Mouse (Mus musculus) limb, embryonic 12.5 days (tissue): ENCODE measurements around the gene Cyb561d2. TPM values are rescaled to one million over a fixed set of nuclear protein-coding genes. Genes with fewer than 3 reads are reported as not detected.

Experiments used
- ATAC-seq: fragments of 200-750 bp; cut with Nextera tagmentation; 2 replicates; pipeline ENCODE4 v1.8.0; 2017; ENCODE audit warnings: low read depth, moderate TSS enrichment; ENCODE audit not compliant: insufficient number of reproducible peaks, insufficient read depth, low FRiP score, low TSS enrichment
- H3K27ac ChIP-seq: fragments of 300-500 bp; sonication (generic); 2 replicates; pipeline ENCODE4 v1.5.1; 2016; ENCODE audit warnings: mild to moderate bottlenecking, moderate library complexity
- H3K27me3 ChIP-seq: fragments of 300-500 bp; sonication (generic); 2 replicates; pipeline ENCODE4 v1.6.1; 2016; ENCODE audit warnings: mild to moderate bottlenecking, moderate library complexity
- H3K36me3 ChIP-seq: fragments of 300-500 bp; sonication (generic); 2 replicates; pipeline ENCODE4 v1.6.1; 2016; ENCODE audit warnings: mild to moderate bottlenecking, moderate library complexity
- H3K4me1 ChIP-seq: fragments of 300-500 bp; sonication (generic); replicated peaks from 2 replicates; pipeline ENCODE4 v1.6.1; 2016
- H3K4me2 ChIP-seq: fragments of 300-500 bp; sonication (generic); 2 replicates; pipeline ENCODE4 v1.6.1; 2016; ENCODE audit warnings: mild to moderate bottlenecking, moderate library complexity
- H3K4me3 ChIP-seq: fragments of 300-500 bp; sonication (generic); replicated peaks from 2 replicates; pipeline ENCODE4 v1.5.1; 2016; ENCODE audit warnings: mild to moderate bottlenecking
- H3K9ac ChIP-seq: fragments of 300-500 bp; sonication (generic); replicated peaks from 2 replicates; pipeline ENCODE4 v1.6.1; 2016; ENCODE audit warnings: mild to moderate bottlenecking, moderate library complexity
- H3K9me3 ChIP-seq: fragments of 300-500 bp; sonication (generic); 2 replicates; pipeline ENCODE4 v1.6.1; 2016; ENCODE audit warnings: mild to moderate bottlenecking, moderate library complexity
- WGBS: fragments of 180-500 bp; shearing (Covaris S2); methylation state at CpG from one replicate; pipeline ENCODE4 v1.1.7; 2016; 5-methylcytosine and 5-hydroxymethylcytosine counted together
- polyA plus RNA-seq: library from polyadenylated mRNA; unstranded; fragments of >200 nt; fragmentation: Nextera tagmentation; extraction: Ambion mirVana; gene quantifications from 2 replicates; pipeline ENCODE4 v1.2.1, GENCODE M21; 2016

Cyb561d2 gene
- polyA plus RNA-seq, 1 experiment from 2014 or later, result 15.3 TPM

DNA sequence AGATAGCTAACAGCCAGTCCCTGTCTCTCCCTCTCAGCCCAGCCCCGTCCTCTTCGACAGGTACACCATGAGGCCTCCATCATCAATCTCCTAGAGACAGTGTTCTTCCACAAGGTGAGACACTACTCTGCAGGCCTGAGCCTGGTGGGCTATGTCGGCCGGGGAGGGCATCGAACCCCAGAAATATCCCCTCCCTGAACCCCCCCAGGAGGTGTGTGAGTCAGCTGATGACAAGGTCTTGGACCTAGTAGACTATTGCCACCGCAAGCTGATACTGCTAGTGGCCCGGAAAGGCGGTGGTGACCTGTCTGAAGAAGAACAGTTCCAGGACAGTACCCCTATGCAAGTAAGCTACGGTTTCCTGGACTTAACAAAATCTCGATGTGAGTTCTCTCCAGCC is 6.8 kb upstream of the Cyb561d2 start:
- no peak for ATAC-seq

DNA sequence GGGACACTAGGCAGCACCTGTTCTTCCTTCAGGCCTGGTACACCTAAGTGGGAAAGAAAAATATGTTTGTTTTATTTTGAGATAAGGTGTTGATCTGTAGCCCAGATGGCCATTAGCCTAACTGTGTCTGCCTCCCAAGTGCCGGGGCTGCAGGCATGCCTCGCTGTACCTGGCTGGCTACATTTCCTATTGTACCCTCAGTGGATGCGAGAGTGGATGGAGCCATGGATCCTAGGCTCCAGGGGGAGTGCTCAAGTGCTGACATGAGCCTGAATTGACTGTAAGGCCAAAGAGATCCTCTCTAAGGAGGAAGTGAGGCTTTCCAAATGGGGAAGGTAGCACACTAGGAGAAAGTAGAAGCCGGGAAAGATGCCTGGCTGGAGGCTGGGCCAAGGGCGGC is 6.0 kb upstream of the Cyb561d2 start:
- WGBS, result 77% methylated on average over 5 of the region's 5 CpGs
- Histone ChIP-seq H3K4me3 (no peak overlapping the region), H3K4me2 (no peak overlapping the region), H3K27ac (no peak overlapping the region; the same call in 1 of the 2 replicates), H3K9me3 (no peaks in the 10 kb centered on the region), H3K36me3 (peaks cover 24% of the 10 kb centered on the region), H3K27me3 (peaks cover 13% of the 10 kb centered on the region; the same call in 1 of the 2 replicates), H3K9ac (no peak overlapping the region), H3K4me1 (peaks cover 53% of the 10 kb centered on the region)
- no peak for ATAC-seq

More for the DNA sequence above, 6.8 kb upstream of the Cyb561d2 start:
- no peak overlapping the region for H3K4me3 ChIP-seq
- no peak overlapping the region for H3K27ac ChIP-seq
- peaks cover 58% of the 10 kb centered on the region for H3K4me1 ChIP-seq
- H3K9ac ChIP-seq, result no peak overlapping the region
- no peak overlapping the region for H3K4me2 ChIP-seq
- WGBS, result 90% methylated on average over 10 of the region's 10 CpGs
- peaks cover 17% of the 10 kb centered on the region for H3K36me3 ChIP-seq
- H3K27me3 ChIP-seq, result peaks cover 13% of the 10 kb centered on the region; the same call in 1 of the 2 replicates
- H3K9me3 ChIP-seq, result no peaks in the 10 kb centered on the region

DNA sequence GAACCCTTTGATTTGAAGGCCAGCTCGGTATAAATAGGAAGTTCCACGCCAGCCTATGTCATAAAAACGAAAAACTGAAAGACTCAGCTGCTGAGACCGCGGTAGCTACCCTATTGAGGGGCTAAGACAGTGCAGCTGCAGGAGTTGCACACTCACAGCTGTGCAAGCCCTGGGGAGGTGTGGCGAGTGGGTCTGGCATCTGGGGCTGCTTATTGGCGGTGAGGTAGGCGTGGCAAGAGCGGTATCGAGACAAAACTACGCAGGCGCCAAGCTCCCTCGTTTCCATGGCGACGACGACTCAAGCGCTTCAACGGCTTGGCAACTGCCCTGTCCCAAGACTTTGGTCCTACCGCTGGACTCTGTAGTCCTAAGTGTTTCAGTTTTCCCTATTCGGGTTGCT is 5.0 kb upstream of the Cyb561d2 start, which contains the start of gene Zmynd10:
Gene Zmynd10, plus strand, starts transcription at position 273 of the 400 bp plus-strand sequence.
- peak within 1 kb of the TSS; percentile 22 for H3K4me3 ChIP-seq
- peak within 1 kb of the TSS; percentile 55 for H3K4me2 ChIP-seq
- peak within 1 kb of the TSS; percentile 9; the same call in 1 of the 2 replicates for H3K9ac ChIP-seq
- peaks cover 50% of the 10 kb centered on the region for H3K4me1 ChIP-seq
- peak within 1 kb of the TSS; percentile 79 for H3K27ac ChIP-seq
- H3K36me3 ChIP-seq, result peaks cover 24% of the 10 kb centered on the region
- H3K27me3 ChIP-seq, result peaks cover 13% of the 10 kb centered on the region; the same call in 1 of the 2 replicates
- WGBS, result 2% methylated on average over 20 of the region's 20 CpGs
- ATAC-seq, result peak; percentile 70; the same call in 1 of the 2 replicates
- H3K9me3 ChIP-seq, result no peaks in the 10 kb centered on the region

DNA sequence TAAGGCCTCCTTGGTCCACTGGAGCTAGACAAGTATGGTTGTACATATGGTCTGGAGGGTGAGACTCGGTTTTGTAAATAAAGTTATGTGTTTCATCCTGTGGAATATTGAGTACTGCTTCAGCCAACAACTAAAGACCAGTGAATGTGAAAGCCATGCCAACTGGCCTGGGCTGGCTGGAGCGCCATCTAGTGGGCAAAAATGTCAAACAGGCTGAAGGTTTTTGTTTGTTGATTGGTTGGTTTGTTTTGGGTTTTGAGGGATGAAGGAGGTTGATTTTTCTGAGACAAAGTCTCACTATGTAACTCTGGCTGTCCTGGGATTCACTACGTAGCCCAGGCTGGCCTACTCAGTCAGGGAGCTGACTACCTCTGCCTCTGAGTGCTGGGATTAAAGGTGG is 3.6 kb upstream of the Cyb561d2 start:
- 6% methylated on average over 3 of the region's 3 CpGs for WGBS
- no peak overlapping the region for H3K4me3 ChIP-seq
- 0 out of 2 replicates have a peak overlapping the region, but pooled peaks have one; percentile 13 for H3K4me2 ChIP-seq
- H3K27me3 ChIP-seq, result peaks cover 10% of the 10 kb centered on the region; the same call in 1 of the 2 replicates
- H3K9me3 ChIP-seq, result no peaks in the 10 kb centered on the region
- H3K9ac ChIP-seq, result no peak overlapping the region
- ATAC-seq, result no peak
- peaks cover 44% of the 10 kb centered on the region for H3K4me1 ChIP-seq
- peaks cover 24% of the 10 kb centered on the region for H3K36me3 ChIP-seq
- H3K27ac ChIP-seq, result no peak overlapping the region

DNA sequence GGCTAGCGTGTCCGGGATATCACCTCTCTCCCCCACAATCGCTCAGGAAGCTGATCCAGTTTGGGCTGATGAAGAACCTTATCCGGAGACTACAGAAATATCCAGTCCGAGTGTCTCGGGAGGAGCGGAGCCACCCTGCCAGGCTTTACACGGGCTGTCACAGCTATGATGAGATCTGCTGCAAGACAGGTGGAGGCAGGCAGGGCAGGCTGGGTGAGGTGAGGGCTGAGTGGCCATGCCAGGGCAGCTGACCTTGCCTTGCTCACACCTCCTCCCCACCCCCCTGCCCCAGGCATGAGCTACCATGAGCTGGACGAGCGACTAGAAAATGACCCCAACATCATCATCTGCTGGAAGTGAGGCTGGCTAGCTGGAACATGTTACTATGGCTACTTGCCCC is 3.2 kb upstream of the Cyb561d2 start:
- Histone ChIP-seq H3K9me3 (no peaks in the 10 kb centered on the region), H3K4me2 (no peak overlapping the region), H3K27ac (no peak overlapping the region), H3K4me1 (peaks cover 42% of the 10 kb centered on the region), H3K9ac (no peak overlapping the region), H3K4me3 (no peak overlapping the region), H3K36me3 (peaks cover 24% of the 10 kb centered on the region), H3K27me3 (peaks cover 6% of the 10 kb centered on the region; the same call in 1 of the 2 replicates)
- no peak for ATAC-seq
- 83% methylated on average over 10 of the region's 10 CpGs for WGBS

DNA sequence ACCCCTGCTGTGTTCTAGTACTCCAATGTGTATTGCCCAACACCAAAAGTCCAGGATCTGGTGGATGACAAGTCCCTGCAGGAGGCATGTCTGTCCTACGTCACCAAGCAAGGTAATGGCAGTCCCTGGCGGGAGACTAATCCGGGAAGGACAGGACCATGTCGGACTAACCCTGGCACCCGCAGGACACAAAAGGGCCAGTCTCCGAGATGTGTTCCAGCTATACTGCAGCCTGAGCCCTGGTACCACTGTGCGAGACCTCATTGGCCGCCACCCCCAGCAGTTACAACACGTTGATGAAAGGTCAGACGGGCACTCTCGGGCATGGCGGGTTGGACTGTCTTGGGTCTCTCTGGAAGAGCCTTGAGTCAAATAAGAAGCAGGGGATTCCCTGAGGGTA is 2.7 kb upstream of the Cyb561d2 start:
- Histone ChIP-seq H3K4me3 (no peak overlapping the region), H3K36me3 (peaks cover 28% of the 10 kb centered on the region), H3K9ac (no peak overlapping the region), H3K27me3 (0 out of 2 replicates have a peak, but pooled peaks cover 4% of the 10 kb centered on the region), H3K4me2 (no peak overlapping the region), H3K4me1 (peaks cover 42% of the 10 kb centered on the region), H3K27ac (no peak overlapping the region), H3K9me3 (no peaks in the 10 kb centered on the region)
- no peak for ATAC-seq
- 90% methylated on average over 12 of the region's 12 CpGs for WGBS

DNA sequence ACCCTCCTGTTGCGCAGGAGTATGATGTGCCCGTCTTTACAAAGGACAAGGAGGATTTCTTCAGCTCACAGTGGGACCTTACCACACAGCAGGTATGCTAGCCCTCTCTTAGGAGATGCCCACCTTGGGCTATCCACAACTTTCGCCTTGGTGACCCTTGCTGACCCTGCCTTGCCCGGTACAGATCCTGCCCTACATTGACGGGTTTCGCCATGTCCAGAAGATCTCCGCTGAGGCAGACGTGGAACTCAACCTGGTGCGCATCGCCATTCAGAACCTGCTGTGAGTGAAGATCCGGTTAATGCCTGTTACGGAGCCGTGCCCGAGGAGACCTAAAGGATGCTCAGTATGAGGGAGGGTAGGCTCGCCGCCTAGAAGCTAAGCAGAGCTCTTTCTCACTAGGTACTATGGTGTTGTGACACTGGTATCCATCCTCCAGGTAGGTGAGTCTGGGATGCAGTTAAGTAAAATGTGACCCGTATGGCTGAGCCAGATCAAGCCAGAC is 2.3 kb upstream of the Cyb561d2 start:
- 93% methylated on average over 17 of the region's 17 CpGs for WGBS
- H3K36me3 ChIP-seq, result peaks cover 33% of the 10 kb centered on the region
- ATAC-seq, result no peak
- no peak overlapping the region for H3K9ac ChIP-seq
- H3K4me1 ChIP-seq, result peaks cover 42% of the 10 kb centered on the region
- H3K4me2 ChIP-seq, result no peak overlapping the region
- H3K27me3 ChIP-seq, result 0 out of 2 replicates have a peak, but pooled peaks cover 1% of the 10 kb centered on the region
- H3K9me3 ChIP-seq, result no peaks in the 10 kb centered on the region
- no peak overlapping the region for H3K27ac ChIP-seq
- H3K4me3 ChIP-seq, result no peak overlapping the region

DNA sequence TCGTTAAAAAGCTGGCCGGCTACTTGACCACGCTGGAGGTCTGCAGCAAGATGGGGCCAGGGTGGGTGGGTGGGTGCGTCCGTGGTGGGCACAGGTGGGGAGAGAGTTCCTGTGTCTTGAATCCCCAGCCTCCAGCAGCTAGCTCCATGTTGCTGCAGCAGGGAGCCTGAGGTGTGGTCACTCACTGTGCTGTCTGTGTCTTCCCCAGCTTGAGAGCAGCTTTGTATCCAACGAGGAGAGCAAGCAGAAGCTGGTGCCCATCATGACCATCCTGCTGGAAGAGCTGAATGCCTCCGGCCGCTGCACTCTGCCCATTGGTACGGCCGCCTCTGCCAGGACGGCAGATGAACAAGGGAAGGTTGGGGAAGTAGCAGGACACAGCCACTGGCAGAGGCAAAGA is 1.3 kb upstream of the Cyb561d2 start:
- Histone ChIP-seq H3K9ac (no peak overlapping the region), H3K4me2 (peak overlapping the region; percentile 83; the same call in 1 of the 2 replicates), H3K36me3 (peaks cover 43% of the 10 kb centered on the region), H3K4me1 (peaks cover 42% of the 10 kb centered on the region), H3K9me3 (no peaks in the 10 kb centered on the region), H3K4me3 (0 out of 2 replicates have a peak overlapping the region, but pooled peaks have one; percentile 60), H3K27me3 (no peaks in the 10 kb centered on the region), H3K27ac (no peak overlapping the region)
- no peak for ATAC-seq
- 84% methylated on average over 11 of the region's 11 CpGs for WGBS

DNA sequence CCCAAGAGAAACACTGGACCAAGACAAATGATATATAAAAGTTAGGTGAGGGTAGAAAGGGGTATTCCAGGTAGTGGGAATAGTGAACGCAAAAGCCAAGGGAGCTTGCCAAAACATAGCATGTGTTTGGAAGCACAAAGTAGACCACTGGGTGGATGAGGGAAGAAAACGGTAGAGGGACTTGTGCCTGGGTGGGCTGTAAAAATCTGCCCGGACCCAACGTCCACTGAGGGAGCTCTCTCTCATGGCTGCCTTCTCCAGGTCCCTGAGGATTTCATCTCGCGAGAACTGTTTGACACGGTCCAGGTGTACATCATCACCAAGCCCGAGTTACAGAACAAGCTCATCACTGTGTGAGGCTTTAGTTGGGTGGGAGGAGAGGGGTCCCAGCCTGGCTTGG is 728 bp upstream of the Cyb561d2 start:
- Histone ChIP-seq H3K36me3 (peaks cover 48% of the 10 kb centered on the region), H3K4me1 (peaks cover 40% of the 10 kb centered on the region), H3K9ac (peak overlapping the region; percentile 57), H3K27me3 (no peaks in the 10 kb centered on the region), H3K27ac (no peak overlapping the region), H3K4me2 (peak overlapping the region; percentile 83), H3K4me3 (peak overlapping the region; percentile 60), H3K9me3 (no peaks in the 10 kb centered on the region)
- no peak for ATAC-seq
- WGBS, result 36% methylated on average over 8 of the region's 8 CpGs

DNA sequence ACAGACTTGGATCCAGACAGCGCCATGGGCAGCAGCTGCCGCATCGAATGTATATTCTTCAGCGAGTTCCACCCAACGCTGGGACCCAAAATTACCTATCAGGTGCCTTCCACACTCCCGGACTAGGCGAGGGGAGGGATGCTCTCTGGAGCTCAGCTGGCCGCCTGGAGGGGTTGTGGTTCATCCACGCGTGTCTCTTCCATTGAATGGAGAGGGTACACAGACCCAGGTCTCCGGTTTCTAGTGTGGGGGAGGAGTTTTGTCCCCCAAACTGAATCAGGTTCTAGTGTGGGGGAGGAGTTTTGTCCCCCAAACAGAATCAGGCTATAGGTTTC is 326 bp upstream of the Cyb561d2 start:
- Histone ChIP-seq H3K9me3 (no peaks in the 10 kb centered on the region), H3K4me3 (peak overlapping the region; percentile 60), H3K4me1 (peaks cover 39% of the 10 kb centered on the region), H3K27me3 (no peaks in the 10 kb centered on the region), H3K27ac (no peak overlapping the region), H3K4me2 (peak overlapping the region; percentile 83), H3K36me3 (peaks cover 52% of the 10 kb centered on the region), H3K9ac (peak overlapping the region; percentile 57)
- peak; percentile 17; the same call in 1 of the 2 replicates for ATAC-seq
- under 1% methylated on average over 11 of the region's 11 CpGs for WGBS

DNA sequence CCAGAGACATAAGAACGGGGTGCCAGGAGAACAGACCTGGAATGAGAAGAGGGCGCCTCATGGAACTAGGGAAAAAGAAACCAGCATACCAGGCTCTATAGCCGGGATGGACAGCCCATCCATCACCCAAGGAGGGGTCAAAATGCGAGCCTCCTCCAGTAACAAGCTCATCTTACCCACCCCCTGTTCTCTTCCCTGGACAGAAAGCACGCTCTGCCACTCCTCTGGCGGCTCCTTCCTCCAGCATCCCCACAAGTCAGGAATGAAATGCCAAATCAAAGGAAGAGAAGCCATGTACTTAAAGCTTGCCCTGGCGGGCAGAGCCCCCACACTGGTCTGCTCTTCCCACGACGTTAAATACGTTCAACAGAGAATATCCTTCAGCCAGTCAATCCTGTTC is 988 bp downstream of the Cyb561d2 start:
- peak overlapping the region; percentile 60 for H3K4me3 ChIP-seq
- ATAC-seq, result no peak
- no peaks in the 10 kb centered on the region for H3K9me3 ChIP-seq
- no peak overlapping the region for H3K27ac ChIP-seq
- H3K9ac ChIP-seq, result no peak overlapping the region; the same call in 1 of the 2 replicates
- WGBS, result 32% methylated on average over 10 of the region's 10 CpGs
- no peaks in the 10 kb centered on the region for H3K27me3 ChIP-seq
- H3K36me3 ChIP-seq, result peaks cover 61% of the 10 kb centered on the region
- peak overlapping the region; percentile 83 for H3K4me2 ChIP-seq
- H3K4me1 ChIP-seq, result peaks cover 39% of the 10 kb centered on the region

DNA sequence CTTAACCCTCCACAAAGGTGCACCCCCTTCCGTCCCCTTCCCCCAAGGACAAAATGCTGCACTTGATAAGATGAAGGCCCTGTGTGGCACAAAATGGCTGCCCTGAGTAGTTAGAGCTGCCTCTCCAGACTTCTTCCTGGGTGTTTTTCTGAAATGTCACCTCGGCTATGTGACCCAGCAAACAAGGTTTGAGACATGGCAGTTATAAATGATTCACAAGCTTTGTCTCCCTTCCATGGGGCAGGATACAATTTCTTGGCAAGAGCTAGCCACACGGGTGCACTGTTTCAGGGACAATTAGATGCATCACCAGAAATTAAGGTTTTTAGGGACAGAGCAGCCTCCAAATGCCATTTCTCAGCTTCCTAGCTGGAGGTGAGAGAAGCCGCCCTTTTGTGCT is 1.6 kb downstream of the Cyb561d2 start:
- no peak for ATAC-seq
- peaks cover 41% of the 10 kb centered on the region for H3K4me1 ChIP-seq
- H3K4me2 ChIP-seq, result peak overlapping the region; percentile 83
- H3K4me3 ChIP-seq, result 0 out of 2 replicates have a peak overlapping the region, but pooled peaks have one; percentile 60
- peaks cover 61% of the 10 kb centered on the region for H3K36me3 ChIP-seq
- no peaks in the 10 kb centered on the region for H3K9me3 ChIP-seq
- 74% methylated on average over 4 of the region's 4 CpGs for WGBS
- no peaks in the 10 kb centered on the region for H3K27me3 ChIP-seq
- no peak overlapping the region for H3K9ac ChIP-seq
- H3K27ac ChIP-seq, result no peak overlapping the region
